Mouse (Mus musculus) liver, embryonic 11.5 days (tissue): ENCODE measurements around the gene Dag1. TPM values are rescaled to one million over a fixed set of nuclear protein-coding genes. Genes with fewer than 3 reads are reported as not detected.

Experiments
- ATAC-seq: fragments of 200-750 bp; cut with Nextera tagmentation; replicated peaks from 2 replicates; pipeline ENCODE4 v1.8.0; 2017; ENCODE audit warnings: moderate number of reproducible peaks, mild to moderate bottlenecking, moderate TSS enrichment, moderate library complexity; ENCODE audit not compliant: low FRiP score
- DNase-seq: peaks from one replicate; pipeline ENCODE4 v3.0.0-alpha.2; 2017; ENCODE audit warnings: low spot score
- H3K27ac ChIP-seq: fragments of 300-500 bp; sonication (generic); 2 replicates; pipeline ENCODE4 v1.5.1; 2014; ENCODE audit warnings: mild to moderate bottlenecking, low read depth, low read length, control low read depth
- H3K27me3 ChIP-seq: fragments of 300-500 bp; sonication (generic); replicated peaks from 2 replicates; pipeline ENCODE4 v1.6.1; 2014; ENCODE audit warnings: low read length, mixed read lengths; ENCODE audit not compliant: control insufficient read depth, insufficient read depth
- H3K36me3 ChIP-seq: fragments of 300-500 bp; sonication (generic); 2 replicates; pipeline ENCODE4 v1.6.1; 2014; ENCODE audit warnings: mild to moderate bottlenecking, low read length, moderate library complexity, mixed read lengths; ENCODE audit not compliant: control insufficient read depth, insufficient read depth
- H3K4me1 ChIP-seq: fragments of 300-500 bp; sonication (generic); replicated peaks from 2 replicates; pipeline ENCODE4 v1.6.1; 2014; ENCODE audit warnings: low read length, mixed read lengths; ENCODE audit not compliant: control insufficient read depth, insufficient read depth
- H3K4me2 ChIP-seq: fragments of 300-500 bp; sonication (generic); 2 replicates; pipeline ENCODE4 v1.6.1; 2014; ENCODE audit warnings: mild to moderate bottlenecking, control low read depth, moderate library complexity
- H3K4me3 ChIP-seq: fragments of 300-500 bp; sonication (generic); 2 replicates; pipeline ENCODE4 v1.5.1; 2014; ENCODE audit warnings: low read depth, low read length, control low read depth
- H3K9ac ChIP-seq: fragments of 300-500 bp; sonication (generic); 2 replicates; pipeline ENCODE4 v1.6.1; 2014; ENCODE audit warnings: low read depth, low read length, control low read depth
- H3K9me3 ChIP-seq: fragments of 300-500 bp; sonication (generic); 2 replicates; pipeline ENCODE4 v1.6.1; 2016; ENCODE audit warnings: low read length, inconsistent platforms, mixed read lengths; ENCODE audit not compliant: control insufficient read depth
- WGBS: fragments of 180-500 bp; shearing (Covaris S2); extraction: QIAGEN DNeasy Blood & Tissue Kit; methylation state at CpG from one replicate; pipeline ENCODE4 v1.1.7; 2014; 5-methylcytosine and 5-hydroxymethylcytosine counted together
- polyA plus RNA-seq: library from polyadenylated mRNA; unstranded; fragments of >200 nt; fragmentation: Nextera tagmentation; extraction: Ambion mirVana; gene quantifications from 2 replicates; pipeline ENCODE4 v1.2.1, GENCODE M21; 2014

Dag1 gene
- polyA plus RNA-seq, 1 experiment from 2014 or later: 41.1 TPM

DNA sequence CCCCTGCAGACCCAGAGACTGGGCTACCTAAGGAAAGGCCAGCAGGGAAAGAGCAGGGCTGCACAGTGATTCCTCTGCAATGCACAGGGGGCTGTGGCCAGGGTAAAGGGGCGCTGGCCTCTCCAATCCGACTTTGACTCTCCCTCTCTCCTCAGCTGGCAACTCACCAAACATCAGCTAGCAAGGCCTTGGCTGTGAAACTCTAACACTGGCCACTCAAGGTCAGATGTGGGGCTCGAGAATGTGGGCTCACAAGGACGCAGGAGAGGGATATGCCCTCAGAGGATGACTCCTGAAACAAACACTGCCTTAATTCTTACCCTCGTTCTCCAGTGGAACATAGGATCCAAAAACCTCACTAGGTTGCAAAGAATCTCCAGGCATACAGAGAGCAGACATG is 85.4 kb downstream of the Dag1 start:
- DNase-seq (no peak), ATAC-seq (no peak)
- Histone ChIP-seq H3K27me3 (no peaks in the 10 kb centered on the region), H3K4me3 (no peak overlapping the region), H3K9me3 (no peaks in the 10 kb centered on the region), H3K4me1 (no peaks in the 10 kb centered on the region), H3K4me2 (no peak overlapping the region), H3K27ac (no peak overlapping the region), H3K36me3 (no peaks in the 10 kb centered on the region), H3K9ac (no peak overlapping the region)
- WGBS: 72% methylated on average over 5 of the region's 5 CpGs

DNA sequence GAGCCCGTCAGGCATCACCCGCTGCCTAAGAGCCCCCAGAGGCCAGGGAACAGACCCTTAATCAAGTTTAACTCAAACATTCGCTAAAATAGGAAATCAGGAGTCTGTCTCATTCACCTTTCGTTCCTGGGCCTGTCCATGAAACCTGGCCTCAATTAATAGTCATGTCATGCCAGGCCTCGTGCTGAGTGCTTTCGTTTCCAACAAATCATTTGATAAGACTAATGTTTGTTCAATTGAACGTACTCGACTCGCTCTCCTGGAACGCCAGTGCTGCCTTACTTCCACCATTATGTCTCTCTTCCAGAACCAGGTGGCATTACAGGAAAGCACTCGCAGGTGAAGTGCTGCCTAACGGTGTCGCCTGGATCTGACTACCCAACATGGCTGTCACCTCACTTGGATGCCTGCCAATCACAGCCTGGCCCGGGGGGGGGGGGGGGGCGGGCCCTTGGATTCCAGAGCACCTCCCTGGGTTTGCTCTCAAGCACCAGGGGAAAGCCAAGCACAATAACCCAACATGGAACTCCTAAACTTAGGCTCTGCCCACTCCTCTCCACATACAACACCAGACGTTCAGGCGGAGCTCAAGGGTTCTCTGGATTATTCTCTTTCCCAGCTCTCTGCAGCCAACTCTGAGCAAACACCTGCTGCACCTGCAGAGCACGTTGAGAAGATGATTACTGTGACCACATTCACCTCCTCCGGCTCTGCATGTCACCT is 88.5 kb downstream of the Dag1 start:
- no peak overlapping the region for H3K9ac ChIP-seq
- H3K4me1 ChIP-seq: no peaks in the 10 kb centered on the region
- no peak for ATAC-seq
- no peaks in the 10 kb centered on the region for H3K27me3 ChIP-seq
- WGBS: 71% methylated on average over 19 of the region's 19 CpGs
- no peak for DNase-seq
- no peak overlapping the region for H3K27ac ChIP-seq
- H3K36me3 ChIP-seq: no peaks in the 10 kb centered on the region
- no peaks in the 10 kb centered on the region for H3K9me3 ChIP-seq
- H3K4me3 ChIP-seq: no peak overlapping the region
- no peak overlapping the region for H3K4me2 ChIP-seq

DNA sequence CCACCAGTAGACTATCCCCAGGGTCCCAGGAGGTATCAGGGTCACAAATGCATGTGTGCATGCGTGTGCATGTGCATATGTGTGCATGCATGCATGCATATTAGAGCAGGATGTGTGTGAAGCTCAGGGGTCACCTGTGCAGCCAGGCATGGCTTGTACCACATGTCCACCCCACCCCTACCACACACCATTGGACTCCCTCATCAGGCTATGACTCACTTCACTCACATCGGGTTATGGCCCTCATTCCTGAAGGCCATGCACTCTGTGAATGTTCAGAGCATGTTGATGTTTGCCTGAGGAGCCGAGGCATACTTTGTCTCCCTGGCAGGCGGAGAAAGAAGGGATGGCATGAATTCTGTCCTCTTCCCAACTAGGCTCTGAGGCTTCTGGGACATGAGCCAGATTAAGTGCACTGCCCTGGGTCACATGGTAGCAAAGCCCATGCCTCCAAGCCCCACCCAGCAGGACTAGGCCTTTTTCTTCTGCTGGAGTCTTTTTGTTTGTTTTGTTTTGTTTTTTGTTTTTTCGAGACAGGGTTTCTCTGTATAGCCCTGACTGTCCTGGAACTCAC is 90.9 kb downstream of the Dag1 start:
- DNase-seq: no peak
- H3K4me2 ChIP-seq: no peak overlapping the region
- H3K27me3 ChIP-seq: no peaks in the 10 kb centered on the region
- H3K9me3 ChIP-seq: no peaks in the 10 kb centered on the region
- H3K4me1 ChIP-seq: no peaks in the 10 kb centered on the region
- ATAC-seq: no peak
- H3K4me3 ChIP-seq: no peak overlapping the region
- H3K36me3 ChIP-seq: no peaks in the 10 kb centered on the region
- H3K27ac ChIP-seq: no peak overlapping the region
- 75% methylated on average over 5 of the region's 5 CpGs for WGBS
- H3K9ac ChIP-seq: no peak overlapping the region

DNA sequence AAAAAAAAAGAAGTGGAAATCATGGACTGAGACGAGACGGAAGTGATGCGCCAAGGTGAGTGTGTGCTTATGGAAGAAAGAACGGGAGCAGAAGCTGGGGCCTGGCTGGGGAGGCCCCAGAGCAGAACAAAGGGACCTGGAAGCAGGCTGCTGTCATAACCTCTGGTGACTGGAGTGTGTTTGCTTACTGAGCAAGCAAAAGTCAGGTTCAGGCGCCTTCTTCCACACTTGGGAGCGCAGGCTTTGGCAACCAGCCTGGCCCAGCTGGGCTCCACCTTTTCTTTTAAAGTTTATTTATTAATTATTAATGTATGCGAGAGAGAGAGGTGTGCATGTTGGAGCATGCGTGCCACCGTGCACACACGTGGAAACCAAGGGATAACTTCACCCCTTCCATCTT is 94.0 kb downstream of the Dag1 start:
- H3K4me2 ChIP-seq: no peak overlapping the region
- WGBS: 80% methylated on average over 10 of the region's 10 CpGs
- ATAC-seq (no peak), DNase-seq (no peak)
- no peaks in the 10 kb centered on the region for H3K9me3 ChIP-seq
- H3K36me3 ChIP-seq: no peaks in the 10 kb centered on the region
- no peak overlapping the region for H3K4me3 ChIP-seq
- no peak overlapping the region for H3K27ac ChIP-seq
- H3K9ac ChIP-seq: no peak overlapping the region
- no peaks in the 10 kb centered on the region for H3K4me1 ChIP-seq
- H3K27me3 ChIP-seq: no peaks in the 10 kb centered on the region

DNA sequence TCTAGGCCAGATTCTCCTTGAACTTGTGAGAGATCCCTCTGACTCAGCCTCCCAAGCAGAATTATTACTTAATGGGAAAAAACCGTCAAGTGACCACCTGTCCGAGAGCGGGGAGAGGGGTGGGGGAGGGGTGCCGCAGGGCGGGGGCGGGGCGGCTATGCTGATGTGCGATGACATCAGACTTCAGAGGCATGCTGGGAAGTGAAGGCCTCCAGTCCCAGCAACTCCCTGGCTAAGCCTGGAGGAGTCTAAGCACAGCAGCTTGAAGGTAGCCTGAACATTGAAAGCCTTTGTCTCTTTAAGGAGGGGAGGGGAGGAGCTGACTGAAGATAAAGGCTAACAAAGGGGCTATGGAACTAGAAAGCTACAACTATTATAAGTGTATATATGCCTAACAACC is 98.6 kb downstream of the Dag1 start:
- WGBS: 39% methylated on average over 8 of the region's 8 CpGs
- H3K9ac ChIP-seq: no peak overlapping the region
- ATAC-seq: no peak
- H3K4me3 ChIP-seq: no peak overlapping the region
- H3K9me3 ChIP-seq: no peaks in the 10 kb centered on the region
- no peaks in the 10 kb centered on the region for H3K4me1 ChIP-seq
- H3K36me3 ChIP-seq: no peaks in the 10 kb centered on the region
- DNase-seq: no peak
- H3K27ac ChIP-seq: no peak overlapping the region
- H3K27me3 ChIP-seq: peaks cover under 1% of the 10 kb centered on the region
- H3K4me2 ChIP-seq: no peak overlapping the region

DNA sequence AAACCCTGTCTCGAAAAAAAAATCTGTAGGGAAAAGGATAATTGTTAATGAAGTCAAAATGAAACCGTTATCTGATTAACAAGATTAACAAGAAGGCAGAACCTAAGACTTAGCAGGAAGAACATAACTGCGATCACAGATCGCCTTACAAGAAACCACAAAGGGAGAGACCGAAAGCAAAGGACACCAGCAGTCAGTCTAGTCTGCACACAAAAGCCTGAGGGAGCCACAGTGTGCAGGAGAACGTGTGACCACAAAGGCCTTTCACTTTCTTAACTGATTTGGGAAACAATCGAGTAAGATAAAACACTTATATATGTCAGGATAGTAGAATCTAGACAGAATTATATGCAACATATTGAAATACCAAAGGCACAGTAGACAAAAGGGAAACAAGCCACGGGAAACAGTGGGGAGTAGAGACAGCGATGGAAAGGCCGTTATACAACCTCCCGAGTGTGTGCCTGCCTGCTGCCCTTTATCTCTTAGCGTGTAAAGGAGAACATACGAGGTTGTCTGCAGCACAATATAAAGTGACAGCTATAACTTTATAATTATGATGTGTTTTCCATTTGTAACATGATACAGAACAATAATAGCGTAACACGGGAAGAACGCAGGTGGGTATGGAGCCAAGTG is 100.0 kb downstream of the Dag1 start:
- ATAC-seq: no peak
- WGBS: 74% methylated on average over 16 of the region's 16 CpGs
- Histone ChIP-seq H3K4me1 (no peaks in the 10 kb centered on the region), H3K4me3 (no peak overlapping the region), H3K36me3 (no peaks in the 10 kb centered on the region), H3K9ac (no peak overlapping the region), H3K4me2 (no peak overlapping the region), H3K9me3 (no peaks in the 10 kb centered on the region), H3K27me3 (peaks cover 4% of the 10 kb centered on the region), H3K27ac (no peak overlapping the region)
- DNase-seq: no peak

DNA sequence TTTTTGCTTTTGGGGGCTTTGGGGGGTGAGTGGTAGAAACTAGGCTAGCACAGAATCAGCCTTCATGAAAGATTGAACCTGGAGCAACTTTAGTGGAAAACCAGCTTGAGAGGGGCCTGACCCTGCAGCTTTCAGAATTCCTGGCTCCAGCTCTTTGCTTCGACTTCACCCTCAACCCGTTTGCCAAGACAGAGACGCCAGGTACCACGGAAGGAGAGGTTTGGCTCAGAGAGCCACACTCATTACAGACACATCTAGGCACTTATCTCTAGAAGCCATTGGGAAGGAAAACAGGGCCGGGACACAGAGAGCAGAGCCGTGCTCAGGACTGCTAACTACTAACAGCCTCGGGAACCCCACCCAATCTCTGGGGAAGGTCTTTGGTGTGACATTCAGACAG is 105.9 kb downstream of the Dag1 start:
- Histone ChIP-seq H3K4me2 (no peak overlapping the region), H3K9ac (no peak overlapping the region), H3K27me3 (peaks cover 4% of the 10 kb centered on the region), H3K4me3 (no peak overlapping the region), H3K27ac (no peak overlapping the region), H3K9me3 (no peaks in the 10 kb centered on the region), H3K4me1 (no peaks in the 10 kb centered on the region), H3K36me3 (no peaks in the 10 kb centered on the region)
- no peak for DNase-seq
- no peak for ATAC-seq
- 60% methylated on average over 7 of the region's 7 CpGs for WGBS

DNA sequence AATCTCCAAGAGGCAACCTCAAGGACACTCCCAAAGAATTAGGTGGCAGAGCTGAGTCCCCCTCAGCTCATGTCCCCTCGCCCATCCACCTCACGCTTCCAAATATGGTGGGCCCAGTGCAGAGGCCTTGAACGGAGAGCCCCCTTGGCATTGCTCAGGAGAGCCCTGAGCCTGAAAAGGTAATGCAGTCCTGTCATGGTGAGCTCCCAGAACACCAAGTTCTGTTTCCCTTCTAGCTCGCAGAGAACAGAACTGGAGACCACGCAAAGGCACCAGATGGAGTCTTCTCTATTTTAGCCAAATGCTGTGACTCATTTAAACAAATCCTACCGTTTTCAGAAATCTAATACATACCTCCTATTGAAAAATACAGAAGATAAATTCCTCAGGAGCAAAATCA is 106.3 kb downstream of the Dag1 start:
- Histone ChIP-seq H3K27me3 (peaks cover 4% of the 10 kb centered on the region), H3K9ac (no peak overlapping the region), H3K4me3 (no peak overlapping the region), H3K4me2 (no peak overlapping the region), H3K4me1 (no peaks in the 10 kb centered on the region), H3K36me3 (no peaks in the 10 kb centered on the region), H3K27ac (no peak overlapping the region), H3K9me3 (no peaks in the 10 kb centered on the region)
- WGBS: 82% methylated on average over 6 of the region's 6 CpGs
- no peak for ATAC-seq
- DNase-seq: no peak

DNA sequence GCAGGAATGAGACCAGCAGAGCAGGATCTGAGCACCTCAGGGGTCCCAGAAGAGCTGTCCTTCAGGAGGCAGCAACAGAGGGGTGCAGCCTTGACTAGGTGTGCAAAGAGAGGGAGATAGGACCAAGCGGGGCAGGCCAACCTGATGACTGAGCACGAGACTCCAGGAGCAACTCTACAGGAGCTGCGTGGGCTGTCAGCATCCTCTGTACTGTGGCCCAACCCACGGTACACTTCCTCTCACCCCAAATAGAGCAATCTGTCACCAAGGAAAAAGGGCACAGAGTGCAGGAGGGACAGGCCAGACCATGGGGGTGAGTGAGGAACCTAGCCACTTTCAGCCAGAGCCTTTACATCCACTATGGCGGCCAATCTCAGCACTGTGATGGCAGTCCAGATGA is 107.0 kb downstream of the Dag1 start:
- ATAC-seq: no peak

More for the DNA sequence above, 107.0 kb downstream of the Dag1 start:
- H3K4me3 ChIP-seq: no peak overlapping the region
- no peak overlapping the region for H3K4me2 ChIP-seq
- H3K27me3 ChIP-seq: peaks cover 4% of the 10 kb centered on the region
- H3K4me1 ChIP-seq: no peaks in the 10 kb centered on the region
- no peak overlapping the region for H3K27ac ChIP-seq
- no peak overlapping the region for H3K9ac ChIP-seq
- no peak for DNase-seq
- WGBS: 76% methylated on average over 5 of the region's 5 CpGs
- H3K36me3 ChIP-seq: no peaks in the 10 kb centered on the region
- H3K9me3 ChIP-seq: no peaks in the 10 kb centered on the region
